Mouse (Mus musculus): ENCODE data around the gene Pclo. TPM values are rescaled to one million over a fixed set of nuclear protein-coding genes. Genes with fewer than 3 reads are reported as not detected.

Gene Pclo
- polyA plus RNA-seq, 1 experiment from 2014 or later: 0.23 TPM

GRCm38 (mm10) chr5:14595426-14596013, 80.8 kb downstream of the Pclo start:
- WGBS: 59% methylated on average over 2 of the region's 2 CpGs
- Histone ChIP-seq H3K36me3 (ENCODE audit: control insufficient read depth, insufficient read depth) (no peaks in the 10 kb centered on the region), H3K4me2 (replicated peaks; ENCODE audit: low read depth) (no peak overlapping the region), H3K27me3 (replicated peaks; ENCODE audit: control insufficient read depth, insufficient read depth, low read length) (no peaks in the 10 kb centered on the region), H3K4me1 (replicated peaks; ENCODE audit: control insufficient read depth, insufficient read depth, low read length) (no peaks in the 10 kb centered on the region), H3K27ac (ENCODE audit: low read depth, low read length) (no peak overlapping the region), H3K4me3 (ENCODE audit: low read depth, low read length) (no peak overlapping the region), H3K9me3 (ENCODE audit: control insufficient read depth) (no peaks in the 10 kb centered on the region), H3K9ac (ENCODE audit: low read depth, low read length) (no peak overlapping the region)
- no peak for TF ChIP-seq CTCF (IDR thresholded peaks at IDR 0.05; ENCODE audit: low read depth)
- no peak for ATAC-seq

- 65% methylated on average over 1 of the region's 1 CpGs for WGBS
Observed at GRCm38 (mm10) chr5:14608318-14608717, 93.6 kb downstream of the Pclo start.

GRCm38 (mm10) chr5:14621146-14621545, 106.4 kb downstream of the Pclo start:
- no peaks in the 10 kb centered on the region for H3K9me3 ChIP-seq (ENCODE audit: control insufficient read depth)
- no peak overlapping the region for H3K4me2 ChIP-seq (replicated peaks; ENCODE audit: low read depth)
- ATAC-seq: no peak
- H3K27ac ChIP-seq (ENCODE audit: low read depth, low read length): no peak overlapping the region
- no peaks in the 10 kb centered on the region for H3K36me3 ChIP-seq (ENCODE audit: control insufficient read depth, insufficient read depth)
- H3K4me1 ChIP-seq (replicated peaks; ENCODE audit: control insufficient read depth, insufficient read depth, low read length): no peaks in the 10 kb centered on the region
- WGBS: 80% methylated on average over 7 of the region's 7 CpGs
- H3K27me3 ChIP-seq (replicated peaks; ENCODE audit: control insufficient read depth, insufficient read depth, low read length): no peaks in the 10 kb centered on the region
- TF ChIP-seq CTCF (IDR thresholded peaks at IDR 0.05; ENCODE audit: low read depth): no peak
- H3K4me3 ChIP-seq (ENCODE audit: low read depth, low read length): no peak overlapping the region
- no peak overlapping the region for H3K9ac ChIP-seq (ENCODE audit: low read depth, low read length)

More at GRCm38 (mm10) chr5:14608318-14608717, 93.6 kb downstream of the Pclo start:
- no peak for ATAC-seq
- H3K4me2 ChIP-seq (replicated peaks; ENCODE audit: low read depth): no peak overlapping the region
- no peak overlapping the region for H3K4me3 ChIP-seq (ENCODE audit: low read depth, low read length)
- no peak for TF ChIP-seq CTCF (IDR thresholded peaks at IDR 0.05; ENCODE audit: low read depth)
- H3K27me3 ChIP-seq (replicated peaks; ENCODE audit: control insufficient read depth, insufficient read depth, low read length): no peaks in the 10 kb centered on the region
- no peak overlapping the region for H3K27ac ChIP-seq (ENCODE audit: low read depth, low read length)
- H3K36me3 ChIP-seq (ENCODE audit: control insufficient read depth, insufficient read depth): no peaks in the 10 kb centered on the region
- no peaks in the 10 kb centered on the region for H3K4me1 ChIP-seq (replicated peaks; ENCODE audit: control insufficient read depth, insufficient read depth, low read length)
- H3K9ac ChIP-seq (ENCODE audit: low read depth, low read length): no peak overlapping the region
- no peaks in the 10 kb centered on the region for H3K9me3 ChIP-seq (ENCODE audit: control insufficient read depth)

- TF ChIP-seq CTCF (IDR thresholded peaks at IDR 0.05; ENCODE audit: low read depth): no peak
- no peak overlapping the region for H3K4me3 ChIP-seq (ENCODE audit: low read depth, low read length)
- no peaks in the 10 kb centered on the region for H3K9me3 ChIP-seq (ENCODE audit: control insufficient read depth)
- no peak overlapping the region for H3K4me2 ChIP-seq (replicated peaks; ENCODE audit: low read depth)
- no peaks in the 10 kb centered on the region for H3K4me1 ChIP-seq (replicated peaks; ENCODE audit: control insufficient read depth, insufficient read depth, low read length)
- no peak overlapping the region for H3K27ac ChIP-seq (ENCODE audit: low read depth, low read length)
- H3K36me3 ChIP-seq (ENCODE audit: control insufficient read depth, insufficient read depth): no peaks in the 10 kb centered on the region
- H3K27me3 ChIP-seq (replicated peaks; ENCODE audit: control insufficient read depth, insufficient read depth, low read length): no peaks in the 10 kb centered on the region
- no peak for ATAC-seq
- 65% methylated on average over 7 of the region's 7 CpGs for WGBS
- H3K9ac ChIP-seq (ENCODE audit: low read depth, low read length): no peak overlapping the region
Observed at GRCm38 (mm10) chr5:14623360-14623759, 108.6 kb downstream of the Pclo start.

GRCm38 (mm10) chr5:14641260-14641659, 126.5 kb downstream of the Pclo start:
- H3K4me1 ChIP-seq (replicated peaks; ENCODE audit: control insufficient read depth, insufficient read depth, low read length): no peaks in the 10 kb centered on the region
- H3K27ac ChIP-seq (ENCODE audit: low read depth, low read length): no peak overlapping the region
- WGBS: 81% methylated on average over 1 of the region's 1 CpGs
- no peak overlapping the region for H3K9ac ChIP-seq (ENCODE audit: low read depth, low read length)
- no peak for TF ChIP-seq CTCF (IDR thresholded peaks at IDR 0.05; ENCODE audit: low read depth)
- no peaks in the 10 kb centered on the region for H3K36me3 ChIP-seq (ENCODE audit: control insufficient read depth, insufficient read depth)
- no peaks in the 10 kb centered on the region for H3K9me3 ChIP-seq (ENCODE audit: control insufficient read depth)
- ATAC-seq: no peak
- no peak overlapping the region for H3K4me2 ChIP-seq (replicated peaks; ENCODE audit: low read depth)
- H3K4me3 ChIP-seq (ENCODE audit: low read depth, low read length): no peak overlapping the region
- H3K27me3 ChIP-seq (replicated peaks; ENCODE audit: control insufficient read depth, insufficient read depth, low read length): no peaks in the 10 kb centered on the region

- WGBS: 90% methylated on average over 3 of the region's 3 CpGs
Observed at GRCm38 (mm10) chr5:14645856-14646255, 131.1 kb downstream of the Pclo start.

GRCm38 (mm10) chr5:14660637-14661036, 145.9 kb downstream of the Pclo start:
- Histone ChIP-seq H3K27ac (ENCODE audit: low read depth, low read length) (no peak overlapping the region), H3K9me3 (ENCODE audit: control insufficient read depth) (no peaks in the 10 kb centered on the region), H3K9ac (ENCODE audit: low read depth, low read length) (no peak overlapping the region), H3K36me3 (ENCODE audit: control insufficient read depth, insufficient read depth) (no peaks in the 10 kb centered on the region), H3K4me1 (replicated peaks; ENCODE audit: control insufficient read depth, insufficient read depth, low read length) (no peaks in the 10 kb centered on the region), H3K4me3 (ENCODE audit: low read depth, low read length) (no peak overlapping the region), H3K4me2 (replicated peaks; ENCODE audit: low read depth) (no peak overlapping the region), H3K27me3 (replicated peaks; ENCODE audit: control insufficient read depth, insufficient read depth, low read length) (no peaks in the 10 kb centered on the region)
- 68% methylated on average over 1 of the region's 1 CpGs for WGBS
- TF ChIP-seq CTCF (IDR thresholded peaks at IDR 0.05; ENCODE audit: low read depth): no peak
- no peak for ATAC-seq

More at GRCm38 (mm10) chr5:14645856-14646255, 131.1 kb downstream of the Pclo start:
- no peak overlapping the region for H3K4me3 ChIP-seq (ENCODE audit: low read depth, low read length)
- TF ChIP-seq CTCF (IDR thresholded peaks at IDR 0.05; ENCODE audit: low read depth): no peak
- no peaks in the 10 kb centered on the region for H3K36me3 ChIP-seq (ENCODE audit: control insufficient read depth, insufficient read depth)
- H3K27ac ChIP-seq (ENCODE audit: low read depth, low read length): no peak overlapping the region
- H3K27me3 ChIP-seq (replicated peaks; ENCODE audit: control insufficient read depth, insufficient read depth, low read length): no peaks in the 10 kb centered on the region
- H3K9ac ChIP-seq (ENCODE audit: low read depth, low read length): no peak overlapping the region
- no peaks in the 10 kb centered on the region for H3K4me1 ChIP-seq (replicated peaks; ENCODE audit: control insufficient read depth, insufficient read depth, low read length)
- ATAC-seq: no peak
- H3K4me2 ChIP-seq (replicated peaks; ENCODE audit: low read depth): no peak overlapping the region
- H3K9me3 ChIP-seq (ENCODE audit: control insufficient read depth): no peaks in the 10 kb centered on the region

Data from intestine, postnatal 0 days (tissue).